Mouse (Mus musculus) stomach, postnatal 0 days (tissue): Measurements from ENCODE around the gene Gatad2a.

Source experiments
- CTCF ChIP-seq: IDR thresholded peaks from 2 replicates; pipeline ENCODE4 v1.5.1; 2016; ENCODE audit warnings: antibody characterized with exemption, low read depth, mild to moderate bottlenecking, moderate library complexity
- EP300 ChIP-seq: optimal IDR thresholded peaks from 2 replicates; pipeline ENCODE3; 2016; ENCODE audit warnings: antibody characterized with exemption

DNA sequence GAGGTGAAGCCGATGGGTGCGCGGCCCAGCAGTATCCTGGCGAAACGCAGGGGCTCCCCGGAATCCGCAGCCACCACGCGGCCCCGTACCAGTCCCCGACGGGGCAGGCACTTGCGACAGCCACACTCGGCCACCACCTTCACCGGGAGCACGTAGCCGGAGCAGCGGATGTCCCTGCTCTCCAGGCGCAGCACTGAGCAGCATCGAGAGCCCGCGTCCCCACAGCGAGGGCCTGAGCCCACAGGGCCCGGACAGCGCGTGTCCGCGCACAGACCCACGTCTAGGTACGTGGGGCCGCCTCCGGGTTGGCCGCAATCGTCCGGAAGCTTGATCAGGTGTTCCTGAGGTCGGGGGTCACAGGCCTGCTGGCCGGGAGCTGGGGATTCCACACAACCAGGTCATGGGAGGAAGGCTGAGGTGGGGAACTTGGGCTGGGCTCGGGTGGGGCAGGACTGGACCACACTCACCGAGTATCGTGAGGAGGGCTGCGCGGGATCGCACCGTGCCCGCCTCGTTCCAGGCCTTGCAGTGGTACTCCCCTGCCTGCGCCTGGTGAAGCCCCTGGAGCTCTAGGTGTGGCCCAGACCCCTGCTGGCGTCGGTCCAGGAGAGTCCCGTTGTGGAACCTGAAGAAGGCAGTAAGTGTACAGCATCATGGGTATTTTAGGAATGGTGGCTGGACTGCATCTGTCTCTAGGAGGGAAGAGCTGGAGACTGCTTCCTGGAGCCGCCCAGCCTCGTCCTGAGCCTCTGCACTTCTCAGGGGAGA is 113.2 kb downstream of the Gatad2a start:
- no peak for TF ChIP-seq CTCF
- no peak for TF ChIP-seq EP300
